Mouse (Mus musculus): ENCODE data around the gene Dusp22. TPM values are rescaled to one million over a fixed set of nuclear protein-coding genes. Genes with fewer than 3 reads are reported as not detected.

The Dusp22 gene
- total and polyA plus RNA-seq, 2 experiments from 2014 or later, result 23.5 to 29.3 TPM

- Histone ChIP-seq H3K27ac (ENCODE audit: low read depth, low read length) (no peak overlapping the region), H3K9ac (replicated peaks; ENCODE audit: low read length, poor library complexity, severe bottlenecking) (no peak overlapping the region)
- TF ChIP-seq CTCF (IDR thresholded peaks at IDR 0.05), result no peak
Observed at GRCm38 (mm10) chr13:30736721-30737120, 76.9 kb downstream of the Dusp22 start.

GRCm38 (mm10) chr13:30737257-30737656, 77.5 kb downstream of the Dusp22 start:
- no peak for TF ChIP-seq CTCF (IDR thresholded peaks at IDR 0.05)
- H3K4me3 ChIP-seq (ENCODE audit: low read depth, low read length), result no peak overlapping the region

More at GRCm38 (mm10) chr13:30736721-30737120, 76.9 kb downstream of the Dusp22 start:
- Histone ChIP-seq H3K27me3 (ENCODE audit: insufficient read depth, low read length) (no peaks in the 10 kb centered on the region), H3K36me3 (ENCODE audit: insufficient read depth, low read length) (no peaks in the 10 kb centered on the region), H3K4me2 (ENCODE audit: low read depth, low read length, poor library complexity, severe bottlenecking) (no peak overlapping the region), H3K4me1 (ENCODE audit: insufficient read depth, low read length) (no peaks in the 10 kb centered on the region), H3K9me3 (ENCODE audit: low read length) (no peaks in the 10 kb centered on the region), H3K4me3 (ENCODE audit: low read depth, low read length) (no peak overlapping the region)
- ATAC-seq (ENCODE audit: low FRiP score) (no peak), DNase-seq (ENCODE audit: low spot score) (no peak)
- WGBS, result 88% methylated on average over 5 of the region's 5 CpGs

GRCm38 (mm10) chr13:30738310-30738840, 78.6 kb downstream of the Dusp22 start:
- Histone ChIP-seq H3K27ac (ENCODE audit: low read depth, low read length) (no peak overlapping the region), H3K4me3 (ENCODE audit: low read depth, low read length) (no peak overlapping the region), H3K9me3 (ENCODE audit: low read length) (no peaks in the 10 kb centered on the region), H3K36me3 (ENCODE audit: insufficient read depth, low read length) (no peaks in the 10 kb centered on the region), H3K9ac (replicated peaks; ENCODE audit: low read length, poor library complexity, severe bottlenecking) (no peak overlapping the region), H3K27me3 (ENCODE audit: insufficient read depth, low read length) (no peaks in the 10 kb centered on the region), H3K4me2 (ENCODE audit: low read depth, low read length, poor library complexity, severe bottlenecking) (no peak overlapping the region), H3K4me1 (ENCODE audit: insufficient read depth, low read length) (no peaks in the 10 kb centered on the region)
- ATAC-seq (ENCODE audit: low FRiP score) (no peak), DNase-seq (ENCODE audit: low spot score) (no peak)
- WGBS, result 88% methylated on average over 4 of the region's 4 CpGs
- no peak for TF ChIP-seq CTCF (IDR thresholded peaks at IDR 0.05)

More at GRCm38 (mm10) chr13:30737257-30737656, 77.5 kb downstream of the Dusp22 start:
- ATAC-seq (ENCODE audit: low FRiP score) (no peak), DNase-seq (ENCODE audit: low spot score) (no peak)
- no peak overlapping the region for H3K9ac ChIP-seq (replicated peaks; ENCODE audit: low read length, poor library complexity, severe bottlenecking)
- H3K9me3 ChIP-seq (ENCODE audit: low read length), result no peaks in the 10 kb centered on the region
- no peak overlapping the region for H3K4me2 ChIP-seq (ENCODE audit: low read depth, low read length, poor library complexity, severe bottlenecking)
- H3K27me3 ChIP-seq (ENCODE audit: insufficient read depth, low read length), result no peaks in the 10 kb centered on the region
- no peaks in the 10 kb centered on the region for H3K4me1 ChIP-seq (ENCODE audit: insufficient read depth, low read length)
- 90% methylated on average over 2 of the region's 2 CpGs for WGBS
- H3K27ac ChIP-seq (ENCODE audit: low read depth, low read length), result no peak overlapping the region
- no peaks in the 10 kb centered on the region for H3K36me3 ChIP-seq (ENCODE audit: insufficient read depth, low read length)

GRCm38 (mm10) chr13:30741172-30741571, 81.4 kb downstream of the Dusp22 start:
- TF ChIP-seq CTCF (IDR thresholded peaks at IDR 0.05), result no peak
- Histone ChIP-seq H3K4me2 (ENCODE audit: low read depth, low read length, poor library complexity, severe bottlenecking) (no peak overlapping the region), H3K9me3 (ENCODE audit: low read length) (no peaks in the 10 kb centered on the region), H3K4me3 (ENCODE audit: low read depth, low read length) (no peak overlapping the region), H3K27ac (ENCODE audit: low read depth, low read length) (no peak overlapping the region), H3K27me3 (ENCODE audit: insufficient read depth, low read length) (no peaks in the 10 kb centered on the region), H3K36me3 (ENCODE audit: insufficient read depth, low read length) (no peaks in the 10 kb centered on the region), H3K4me1 (ENCODE audit: insufficient read depth, low read length) (no peaks in the 10 kb centered on the region), H3K9ac (replicated peaks; ENCODE audit: low read length, poor library complexity, severe bottlenecking) (no peak overlapping the region)
- ATAC-seq (ENCODE audit: low FRiP score), result no peak
- 79% methylated on average over 5 of the region's 5 CpGs for WGBS
- no peak for DNase-seq (ENCODE audit: low spot score)

- WGBS, result 72% methylated on average over 6 of the region's 6 CpGs
- no peaks in the 10 kb centered on the region for H3K4me1 ChIP-seq (ENCODE audit: insufficient read depth, low read length)
- no peak for TF ChIP-seq CTCF (IDR thresholded peaks at IDR 0.05)
- H3K36me3 ChIP-seq (ENCODE audit: insufficient read depth, low read length), result no peaks in the 10 kb centered on the region
- DNase-seq (ENCODE audit: low spot score) (no peak), ATAC-seq (ENCODE audit: low FRiP score) (no peak)
- no peak overlapping the region for H3K9ac ChIP-seq (replicated peaks; ENCODE audit: low read length, poor library complexity, severe bottlenecking)
- H3K27ac ChIP-seq (ENCODE audit: low read depth, low read length), result no peak overlapping the region
- no peaks in the 10 kb centered on the region for H3K9me3 ChIP-seq (ENCODE audit: low read length)
- no peak overlapping the region for H3K4me2 ChIP-seq (ENCODE audit: low read depth, low read length, poor library complexity, severe bottlenecking)
- H3K4me3 ChIP-seq (ENCODE audit: low read depth, low read length), result no peak overlapping the region
- H3K27me3 ChIP-seq (ENCODE audit: insufficient read depth, low read length), result no peaks in the 10 kb centered on the region
Observed at GRCm38 (mm10) chr13:30742411-30742970, 82.7 kb downstream of the Dusp22 start.

GRCm38 (mm10) chr13:30745121-30745520, 85.3 kb downstream of the Dusp22 start:
- ATAC-seq (ENCODE audit: low FRiP score), result no peak
- no peak for TF ChIP-seq CTCF (IDR thresholded peaks at IDR 0.05)
- WGBS, result 78% methylated on average over 7 of the region's 7 CpGs
- Histone ChIP-seq H3K27ac (ENCODE audit: low read depth, low read length) (no peak overlapping the region), H3K9ac (replicated peaks; ENCODE audit: low read length, poor library complexity, severe bottlenecking) (no peak overlapping the region), H3K36me3 (ENCODE audit: insufficient read depth, low read length) (no peaks in the 10 kb centered on the region), H3K27me3 (ENCODE audit: insufficient read depth, low read length) (peaks cover 14% of the 10 kb centered on the region), H3K4me1 (ENCODE audit: insufficient read depth, low read length) (peaks cover 10% of the 10 kb centered on the region; the same call in 1 of the 2 replicates), H3K4me2 (ENCODE audit: low read depth, low read length, poor library complexity, severe bottlenecking) (no peak overlapping the region), H3K4me3 (ENCODE audit: low read depth, low read length) (no peak overlapping the region), H3K9me3 (ENCODE audit: low read length) (no peaks in the 10 kb centered on the region)
- no peak for DNase-seq (ENCODE audit: low spot score)

Measured in midbrain, postnatal 0 days (tissue).